Mouse (Mus musculus): ENCODE results near the gene Pde4dip. TPM values are rescaled to one million over a fixed set of nuclear protein-coding genes. Genes with fewer than 3 reads are reported as not detected.

Gene Pde4dip
- polyA plus RNA-seq, 2 experiments: 4.0 to 6.7 TPM

DNA sequence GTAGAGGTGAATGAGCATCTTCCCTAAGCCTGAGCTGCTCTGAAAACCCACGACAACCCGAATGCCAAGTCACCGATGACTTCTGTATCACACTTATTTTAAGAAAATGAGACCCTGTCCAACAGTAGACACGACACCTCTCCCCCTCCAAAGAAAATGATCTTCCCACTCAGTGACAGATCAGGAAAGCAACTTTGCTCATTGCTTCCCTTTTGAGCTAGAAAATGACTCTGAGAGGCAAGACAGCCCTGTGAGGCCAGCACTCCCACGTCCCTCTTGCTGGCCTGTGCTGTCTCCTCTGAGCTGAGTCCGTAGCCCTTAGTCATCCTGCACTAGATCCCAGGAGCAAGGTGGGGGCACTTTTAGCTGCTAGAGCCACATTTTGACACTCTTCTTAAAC lies 155.9 kb downstream of the Pde4dip start:
- H3K4me3 ChIP-seq (ENCODE audit: insufficient read depth in 1 of 2, low read depth in 2 of 2, low read length in 2 of 2): no peak overlapping the region
- H3K27ac ChIP-seq: no peak overlapping the region
- H3K4me1 ChIP-seq (replicated peaks; ENCODE audit: control insufficient read depth in 2 of 2, insufficient read depth in 2 of 2, low read length in 1 of 2): no peaks in the 10 kb centered on the region
- no peak for TF ChIP-seq CTCF (IDR thresholded peaks at IDR 0.05; ENCODE audit: low read depth)
- no peak for TF ChIP-seq EP300 (IDR thresholded peaks at IDR 0.05; ENCODE audit: low read depth)
- no peak overlapping the region for H3K9ac ChIP-seq (replicated peaks)
- H3K36me3 ChIP-seq (replicated peaks; ENCODE audit: control insufficient read depth, insufficient read depth, low read depth): no peaks in the 10 kb centered on the region
- no peaks in the 10 kb centered on the region for H3K9me3 ChIP-seq (ENCODE audit: control insufficient read depth, low read length)
- WGBS (ENCODE audit: insufficient replicate concordance): 56% methylated on average over 6 of the region's 6 CpGs
- H3K4me2 ChIP-seq (ENCODE audit: low read depth): no peak overlapping the region
- no peak for ATAC-seq (ENCODE audit: insufficient read depth)
- no peak for DNase-seq (ENCODE audit: low read depth in 3 of 3, low spot score in 3 of 3)
- H3K27me3 ChIP-seq (ENCODE audit: control insufficient read depth, insufficient read depth, low read length): no peaks in the 10 kb centered on the region

DNA sequence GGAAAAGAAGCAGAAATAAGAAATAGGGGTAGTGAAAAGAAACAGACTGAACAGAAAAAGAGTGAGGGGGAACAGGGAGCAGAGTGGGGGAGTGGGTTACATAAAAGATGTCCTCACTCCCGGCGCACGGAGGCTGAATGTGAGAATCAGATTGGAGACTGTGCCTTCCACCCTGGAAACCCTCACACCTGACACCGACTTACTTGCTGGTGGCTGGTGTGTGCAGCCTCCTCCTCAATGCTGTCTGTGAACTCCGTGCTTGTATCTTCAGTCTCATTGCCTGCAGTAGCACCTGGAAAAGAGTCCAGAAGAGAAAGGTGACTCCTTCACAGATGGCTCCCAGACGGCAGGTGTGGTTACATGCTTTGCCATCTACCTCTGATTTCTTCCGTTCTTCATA lies 157.9 kb downstream of the Pde4dip start:
- Histone ChIP-seq H3K4me1 (replicated peaks; ENCODE audit: control insufficient read depth in 2 of 2, insufficient read depth in 2 of 2, low read length in 1 of 2) (no peaks in the 10 kb centered on the region), H3K36me3 (replicated peaks; ENCODE audit: control insufficient read depth, insufficient read depth, low read depth) (no peaks in the 10 kb centered on the region), H3K4me2 (ENCODE audit: low read depth) (no peak overlapping the region), H3K9me3 (ENCODE audit: control insufficient read depth, low read length) (no peaks in the 10 kb centered on the region), H3K27me3 (ENCODE audit: control insufficient read depth, insufficient read depth, low read length) (no peaks in the 10 kb centered on the region), H3K9ac (replicated peaks) (no peak overlapping the region), H3K4me3 (ENCODE audit: insufficient read depth in 1 of 2, low read depth in 2 of 2, low read length in 2 of 2) (no peak overlapping the region), H3K27ac (no peak overlapping the region)
- DNase-seq (ENCODE audit: low read depth in 3 of 3, low spot score in 3 of 3) (no peak), ATAC-seq (ENCODE audit: insufficient read depth) (no peak)
- TF ChIP-seq EP300 (IDR thresholded peaks at IDR 0.05; ENCODE audit: low read depth): no peak
- no peak for TF ChIP-seq CTCF (IDR thresholded peaks at IDR 0.05; ENCODE audit: low read depth)
- WGBS (ENCODE audit: insufficient replicate concordance): 63% methylated on average over 7 of the region's 7 CpGs

DNA sequence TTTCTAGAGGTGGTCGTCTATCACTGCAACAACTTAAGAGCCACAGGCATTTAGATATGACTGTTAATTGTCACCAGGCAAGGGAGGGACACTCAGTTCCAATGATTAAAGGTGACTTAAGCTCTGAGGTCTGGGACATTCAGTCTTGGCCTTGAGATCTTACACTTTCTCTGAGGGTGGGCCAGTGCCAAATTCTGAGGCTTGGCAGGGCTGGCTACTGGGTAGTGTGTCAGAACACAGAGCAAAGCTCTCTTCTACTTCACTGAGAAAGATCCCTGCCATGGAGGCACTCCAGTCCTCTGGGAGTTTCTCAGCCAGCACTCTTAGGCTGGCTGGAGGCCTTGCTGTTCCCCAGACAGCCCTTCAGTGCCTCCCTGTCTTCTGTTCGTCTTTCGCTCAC lies 158.4 kb downstream of the Pde4dip start:
- H3K4me2 ChIP-seq (ENCODE audit: low read depth): no peak overlapping the region
- H3K27me3 ChIP-seq (ENCODE audit: control insufficient read depth, insufficient read depth, low read length): no peaks in the 10 kb centered on the region
- WGBS (ENCODE audit: insufficient replicate concordance): 65% methylated on average over 3 of the region's 3 CpGs
- H3K9me3 ChIP-seq (ENCODE audit: control insufficient read depth, low read length): no peaks in the 10 kb centered on the region
- no peak for TF ChIP-seq CTCF (IDR thresholded peaks at IDR 0.05; ENCODE audit: low read depth)
- no peak for TF ChIP-seq EP300 (IDR thresholded peaks at IDR 0.05; ENCODE audit: low read depth)
- DNase-seq (ENCODE audit: low read depth in 3 of 3, low spot score in 3 of 3) (no peak), ATAC-seq (ENCODE audit: insufficient read depth) (no peak)
- H3K4me3 ChIP-seq (ENCODE audit: insufficient read depth in 1 of 2, low read depth in 2 of 2, low read length in 2 of 2): no peak overlapping the region
- no peaks in the 10 kb centered on the region for H3K4me1 ChIP-seq (replicated peaks; ENCODE audit: control insufficient read depth in 2 of 2, insufficient read depth in 2 of 2, low read length in 1 of 2)
- H3K9ac ChIP-seq (replicated peaks): no peak overlapping the region
- no peak overlapping the region for H3K27ac ChIP-seq
- no peaks in the 10 kb centered on the region for H3K36me3 ChIP-seq (replicated peaks; ENCODE audit: control insufficient read depth, insufficient read depth, low read depth)

DNA sequence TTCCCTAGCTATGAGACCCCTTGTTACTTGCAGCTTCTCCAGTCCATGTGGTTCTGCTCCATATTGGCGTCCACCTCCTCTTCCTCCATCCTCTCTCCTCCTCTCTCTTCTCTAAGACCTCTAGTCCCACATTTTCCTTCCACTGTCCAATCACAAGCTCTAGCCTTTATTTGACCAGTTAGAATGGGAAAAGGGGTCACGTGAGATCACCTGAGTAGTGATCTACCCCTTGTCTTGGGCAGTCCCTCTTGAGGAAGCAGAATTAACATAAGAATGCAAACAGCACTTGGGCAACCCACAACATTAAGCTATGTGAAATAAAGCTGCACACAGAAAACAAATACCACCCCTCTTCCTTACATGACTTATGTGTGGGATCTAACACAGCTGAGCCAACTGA lies 160.7 kb downstream of the Pde4dip start:
- 72% methylated on average over 2 of the region's 2 CpGs for WGBS (ENCODE audit: insufficient replicate concordance)
- H3K27ac ChIP-seq: no peak overlapping the region
- H3K27me3 ChIP-seq (ENCODE audit: control insufficient read depth, insufficient read depth, low read length): no peaks in the 10 kb centered on the region
- no peaks in the 10 kb centered on the region for H3K36me3 ChIP-seq (replicated peaks; ENCODE audit: control insufficient read depth, insufficient read depth, low read depth)
- H3K4me2 ChIP-seq (ENCODE audit: low read depth): no peak overlapping the region
- ATAC-seq (ENCODE audit: insufficient read depth) (no peak), DNase-seq (ENCODE audit: low read depth in 3 of 3, low spot score in 3 of 3) (no peak)
- H3K9ac ChIP-seq (replicated peaks): no peak overlapping the region
- H3K4me1 ChIP-seq (replicated peaks; ENCODE audit: control insufficient read depth in 2 of 2, insufficient read depth in 2 of 2, low read length in 1 of 2): no peaks in the 10 kb centered on the region
- TF ChIP-seq CTCF (IDR thresholded peaks at IDR 0.05; ENCODE audit: low read depth) (no peak), EP300 (IDR thresholded peaks at IDR 0.05; ENCODE audit: low read depth) (no peak)
- no peaks in the 10 kb centered on the region for H3K9me3 ChIP-seq (ENCODE audit: control insufficient read depth, low read length)
- H3K4me3 ChIP-seq (ENCODE audit: insufficient read depth in 1 of 2, low read depth in 2 of 2, low read length in 2 of 2): no peak overlapping the region

DNA sequence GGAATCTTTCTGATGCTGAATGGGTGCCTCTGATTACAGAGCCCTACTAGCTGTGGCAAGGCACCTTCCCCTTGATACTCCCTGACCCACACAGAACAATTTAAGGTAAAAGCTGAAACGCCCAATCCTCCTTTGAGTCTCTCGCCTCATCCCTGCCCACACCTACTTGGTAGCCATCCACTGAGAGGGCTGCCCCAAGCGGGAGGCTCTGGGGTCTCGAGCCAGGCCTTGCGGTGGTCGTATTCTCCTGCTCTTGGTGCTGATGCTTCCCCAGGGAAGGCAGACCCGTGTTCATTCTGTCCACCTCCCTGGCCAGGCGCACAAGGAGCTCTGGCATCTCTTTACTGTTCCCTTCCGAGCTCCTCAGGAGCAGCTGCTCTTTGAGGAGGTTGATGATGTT lies 169.4 kb downstream of the Pde4dip start:
- Histone ChIP-seq H3K4me2 (ENCODE audit: low read depth) (no peak overlapping the region), H3K36me3 (replicated peaks; ENCODE audit: control insufficient read depth, insufficient read depth, low read depth) (no peaks in the 10 kb centered on the region), H3K27me3 (ENCODE audit: control insufficient read depth, insufficient read depth, low read length) (no peaks in the 10 kb centered on the region), H3K9ac (replicated peaks) (no peak overlapping the region), H3K4me1 (replicated peaks; ENCODE audit: control insufficient read depth in 2 of 2, insufficient read depth in 2 of 2, low read length in 1 of 2) (no peaks in the 10 kb centered on the region), H3K9me3 (ENCODE audit: control insufficient read depth, low read length) (no peaks in the 10 kb centered on the region), H3K27ac (no peak overlapping the region), H3K4me3 (ENCODE audit: insufficient read depth in 1 of 2, low read depth in 2 of 2, low read length in 2 of 2) (no peak overlapping the region)
- TF ChIP-seq EP300 (IDR thresholded peaks at IDR 0.05; ENCODE audit: low read depth) (no peak), CTCF (IDR thresholded peaks at IDR 0.05; ENCODE audit: low read depth) (no peak)
- ATAC-seq (ENCODE audit: insufficient read depth) (no peak), DNase-seq (ENCODE audit: low read depth in 3 of 3, low spot score in 3 of 3) (no peak)
- 59% methylated on average over 9 of the region's 9 CpGs for WGBS (ENCODE audit: insufficient replicate concordance)
